Mouse (Mus musculus) MEL (cell line): ENCODE results near the gene Mrpl38. TPM values are rescaled to one million over a fixed set of nuclear protein-coding genes. Genes with fewer than 3 reads are reported as not detected.

ENCODE experiments used
- DNase-seq: peaks from one replicate; pipeline ENCODE4 v3.0.0; 2011; ENCODE audit warnings: low read depth, low spot score
- H3K27ac ChIP-seq: 2 replicates; pipeline ENCODE4 v1.5.1; 2012; ENCODE audit warnings: low read depth, mild to moderate bottlenecking, control low read depth, low read length, moderate library complexity; ENCODE audit not compliant: control insufficient read depth
- H3K27me3 ChIP-seq, 2 experiments: fragments of 150-350 bp in 1 of 2; sonication (generic) in 1 of 2; 2 replicates each; pipeline ENCODE4 v1.6.1; 2012; ENCODE audit warnings: low read length in 2 of 2, mild to moderate bottlenecking in 2 of 2, improper control_type of control experiment in 1 of 2, moderate library complexity in 1 of 2; ENCODE audit not compliant: insufficient read depth in 2 of 2, control insufficient read depth in 1 of 2
- H3K36me3 ChIP-seq, 2 experiments: 2 replicates each; pipeline ENCODE4 v1.6.1; 2012 to 2014; ENCODE audit warnings: low read length in 2 of 2, improper control_type of control experiment in 1 of 2, inconsistent platforms in 1 of 2, mild to moderate bottlenecking in 1 of 2; ENCODE audit not compliant: insufficient read depth in 2 of 2, control insufficient read depth in 1 of 2
- H3K4me1 ChIP-seq, 2 experiments: fragments of 150-350 bp in 1 of 2; sonication (generic) in 1 of 2; 2 replicates each; pipeline ENCODE4 v1.6.1; 2012; ENCODE audit warnings: low read length in 2 of 2, improper control_type of control experiment in 1 of 2, mild to moderate bottlenecking in 1 of 2; ENCODE audit not compliant: insufficient read depth in 2 of 2, control insufficient read depth in 1 of 2
- H3K4me3 ChIP-seq, 2 experiments: fragments of 150-350 bp in 1 of 2; sonication (generic) in 1 of 2; 2 replicates each; pipeline ENCODE4 v1.5.1; 2012; ENCODE audit warnings: low read depth in 2 of 2, low read length in 2 of 2, mild to moderate bottlenecking in 2 of 2, moderate library complexity in 2 of 2, control low read depth in 1 of 2, improper control_type of control experiment in 1 of 2; ENCODE audit not compliant: control insufficient read depth in 1 of 2, insufficient read depth in 1 of 2
- H3K79me2 ChIP-seq: 2 replicates; pipeline ENCODE4 v1.6.1; 2012; ENCODE audit warnings: mild to moderate bottlenecking, low read length, moderate library complexity; ENCODE audit not compliant: control insufficient read depth, poor library complexity, insufficient read depth
- H3K9ac ChIP-seq: 2 replicates; pipeline ENCODE4 v1.6.1; 2012; ENCODE audit warnings: low read depth, mild to moderate bottlenecking, control low read depth, low read length, moderate library complexity; ENCODE audit not compliant: control insufficient read depth, poor library complexity, severe bottlenecking
- H3K9me3 ChIP-seq: fragments of 150-350 bp; sonication (generic); replicated peaks from 2 replicates; pipeline ENCODE4 v1.6.1; 2012; ENCODE audit warnings: mild to moderate bottlenecking, low read length, improper control_type of control experiment, moderate library complexity; ENCODE audit not compliant: insufficient read depth
- BHLHE40 ChIP-seq: IDR thresholded peaks from 2 replicates; pipeline ENCODE4 v1.6.1; 2012; ENCODE audit warnings: low read depth, mild to moderate bottlenecking, inconsistent platforms, low read length, improper control_type of control experiment, borderline replicate concordance
- CHD1 ChIP-seq: IDR thresholded peaks from 2 replicates; pipeline ENCODE4 v1.6.1; 2012; ENCODE audit warnings: low read depth, mild to moderate bottlenecking, inconsistent platforms, low read length, improper control_type of control experiment
- ETS1 ChIP-seq: IDR thresholded peaks from 2 replicates; pipeline ENCODE4 v1.6.1; 2012; ENCODE audit warnings: low read depth, mild to moderate bottlenecking, inconsistent platforms, low read length, improper control_type of control experiment, moderate library complexity
- GABPA ChIP-seq: IDR thresholded peaks from 2 replicates; pipeline ENCODE4 v1.6.1; 2012; ENCODE audit warnings: low read depth, mild to moderate bottlenecking, inconsistent platforms, low read length, improper control_type of control experiment, moderate library complexity
- GATA1 ChIP-seq: IDR thresholded peaks from 2 replicates; pipeline ENCODE4 v1.6.1; 2011; ENCODE audit warnings: low read depth, low read length, improper control_type of control experiment
- MAFK ChIP-seq: IDR thresholded peaks from 2 replicates; pipeline ENCODE4 v1.6.1; 2011; ENCODE audit warnings: low read depth, mild to moderate bottlenecking, low read length, improper control_type of control experiment, borderline replicate concordance
- MAZ ChIP-seq: IDR thresholded peaks from 2 replicates; pipeline ENCODE4 v1.6.1; 2012; ENCODE audit warnings: low read depth, mild to moderate bottlenecking, inconsistent platforms, low read length, improper control_type of control experiment
- NRF1 ChIP-seq: IDR thresholded peaks from 2 replicates; pipeline ENCODE4 v1.6.1; 2014; ENCODE audit warnings: low read depth, mild to moderate bottlenecking, inconsistent platforms, low read length, improper control_type of control experiment, moderate library complexity; ENCODE audit not compliant: poor library complexity, insufficient read depth, severe bottlenecking
- POLR2A ChIP-seq, 2 experiments: IDR thresholded peaks; 2 replicates each; pipeline ENCODE4 v1.6.1; 2011 to 2012; ENCODE audit warnings: low read length in 2 of 2, mild to moderate bottlenecking in 2 of 2, control low read depth in 1 of 2, improper control_type of control experiment in 1 of 2, low read depth in 1 of 2, moderate library complexity in 1 of 2; ENCODE audit not compliant: control insufficient read depth in 1 of 2, insufficient read depth in 1 of 2, poor library complexity in 1 of 2
- POLR2AphosphoS2 ChIP-seq: IDR thresholded peaks from 2 replicates; pipeline ENCODE4 v1.6.1; 2011; ENCODE audit warnings: low read length, improper control_type of control experiment
- RCOR1 ChIP-seq: IDR thresholded peaks from 2 replicates; pipeline ENCODE4 v1.6.1; 2012; ENCODE audit warnings: low read depth, mild to moderate bottlenecking, inconsistent platforms, low read length, improper control_type of control experiment
- SIN3A ChIP-seq: IDR thresholded peaks from 2 replicates; pipeline ENCODE4 v1.6.1; 2012; ENCODE audit warnings: low read length, improper control_type of control experiment, inconsistent platforms
- SMC3 ChIP-seq: IDR thresholded peaks from 2 replicates; pipeline ENCODE4 v1.6.1; 2011; ENCODE audit warnings: low read depth, low read length, improper control_type of control experiment
- TBP ChIP-seq: IDR thresholded peaks from 2 replicates; pipeline ENCODE4 v1.8.0; 2011; ENCODE audit warnings: low read depth, low read length, improper control_type of control experiment
- TCF12 ChIP-seq: IDR thresholded peaks from 2 replicates; pipeline ENCODE4 v1.6.1; 2014; ENCODE audit warnings: low read depth, mild to moderate bottlenecking, inconsistent platforms, low read length, improper control_type of control experiment, moderate library complexity
- USF2 ChIP-seq, 2 experiments: IDR thresholded peaks; 2 replicates each; pipeline ENCODE4 v1.6.1; 2011 to 2012; ENCODE audit warnings: improper control_type of control experiment in 2 of 2, low read length in 2 of 2, borderline replicate concordance in 1 of 2, inconsistent platforms in 1 of 2, low read depth in 1 of 2, mild to moderate bottlenecking in 1 of 2; ENCODE audit not compliant: insufficient read depth in 1 of 2
- ZKSCAN1 ChIP-seq: IDR thresholded peaks from 2 replicates; pipeline ENCODE4 v1.6.1; 2012; ENCODE audit warnings: low read depth, mild to moderate bottlenecking, inconsistent platforms, low read length, improper control_type of control experiment, moderate library complexity
- polyA plus RNA-seq, 2 experiments: library from polyadenylated mRNA; stranded (reverse) in 1 of 2; unstranded in 1 of 2; fragments of >175 nt in 1 of 2; fragments of >200 nt in 1 of 2; gene quantifications; 2 replicates each; pipeline versions ENCODE4 v1.2.1 to v1.2.4; 2012; ENCODE audit warnings: low replicate concordance in 2 of 2, low read depth in 1 of 2; ENCODE audit not compliant: insufficient read length in 2 of 2, insufficient read depth in 1 of 2, missing spikeins in 1 of 2
- total RNA-seq: library from RNA; depleted of rRNA; stranded (reverse); fragments of 300-350 nt; gene quantifications from 2 replicates; pipeline ENCODE4 v1.2.3, GENCODE M21; 2012

The Mrpl38 gene
- total and polyA plus RNA-seq, 3 experiments = 105 to 157 TPM; not detected in 1

DNA sequence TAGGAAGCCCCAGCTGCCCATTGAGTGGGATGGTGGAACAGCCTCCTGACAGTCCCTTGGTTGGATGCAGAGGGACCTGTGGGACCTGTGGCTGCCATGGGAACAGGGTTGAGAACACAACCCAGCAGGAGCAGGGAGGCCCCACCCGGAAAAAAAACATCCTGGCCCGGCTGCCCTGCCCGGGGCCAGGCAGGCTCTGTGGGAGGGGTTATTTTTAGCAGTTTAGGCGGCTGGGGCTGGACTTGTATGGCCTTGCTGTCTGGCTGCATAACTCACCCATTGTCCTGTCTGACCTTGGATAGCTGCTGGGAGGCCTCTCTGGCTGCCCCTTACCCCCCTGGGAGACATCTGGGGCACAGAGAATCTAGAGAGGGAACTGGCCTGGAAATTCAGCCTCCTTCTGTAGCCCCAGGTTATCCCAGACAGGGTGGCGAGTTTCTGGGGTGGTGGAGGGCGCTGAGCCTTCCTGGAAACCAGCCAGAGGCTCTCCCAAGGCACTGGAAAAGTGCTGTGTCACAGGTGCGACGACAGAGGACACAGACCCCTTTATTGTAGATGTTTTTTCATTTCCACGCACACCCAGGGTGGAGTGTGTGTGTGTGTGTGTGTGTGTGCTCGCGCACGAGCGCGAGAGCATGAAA is 34.5 kb downstream of the Mrpl38 start:
- no peak overlapping the region for H3K4me3 ChIP-seq
- no peaks in the 10 kb centered on the region for H3K27me3 ChIP-seq
- H3K9ac ChIP-seq = no peak overlapping the region; the same call in 1 of the 2 replicates
- DNase-seq = no peak
- TF ChIP-seq GABPA (peak; percentile 37; the same call in 1 of the 2 replicates), SIN3A (0 out of 2 replicates have a peak, but pooled peaks have one; percentile 25), GATA1 (no peak), MAFK (no peak), MAZ (no peak)
- peaks cover 0 to 21% of the 10 kb centered on the region in 2 experiments; a peak in 2 of 4 replicates for H3K36me3 ChIP-seq
- H3K4me1 ChIP-seq = peaks cover 11 to 26% of the 10 kb centered on the region in 2 experiments
- no peaks in the 10 kb centered on the region for H3K9me3 ChIP-seq
- no peak overlapping the region for H3K27ac ChIP-seq
- H3K79me2 ChIP-seq = no peaks in the 10 kb centered on the region

DNA sequence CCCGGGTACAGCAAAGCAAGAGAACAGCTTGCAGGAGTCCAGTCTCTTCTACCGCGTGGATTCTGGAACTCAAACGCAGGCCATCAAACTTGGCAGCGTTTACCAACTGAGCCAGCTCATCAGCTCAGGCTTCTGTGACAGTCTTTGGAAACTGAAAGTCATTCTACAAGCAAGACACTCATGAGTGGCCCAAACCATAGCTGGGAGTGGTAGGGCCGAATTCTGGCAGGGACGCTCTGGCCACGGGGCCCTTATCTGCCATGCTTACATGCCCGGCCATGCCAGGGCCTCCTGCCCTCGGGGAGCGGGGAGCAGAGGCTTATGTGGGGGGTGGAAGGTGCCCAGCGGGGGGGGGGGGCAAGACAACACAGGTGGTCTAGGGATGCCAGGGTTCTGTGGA is 35.1 kb downstream of the Mrpl38 start:
- TF ChIP-seq ZKSCAN1 (no peak), ETS1 (no peak), SMC3 (no peak), NRF1 (no peak), USF2 (IDR thresholded peaks at IDR 0.05; ENCODE audit: borderline replicate concordance in 1 of 2, insufficient read depth in 1 of 2, low read depth in 1 of 2, low read length in 2 of 2) (no peak), CHD1 (no peak), BHLHE40 (no peak), RCOR1 (no peak), MAZ (no peak), POLR2AphosphoS2 (no peak), POLR2A (IDR thresholded peaks at IDR 0.05; ENCODE audit: control insufficient read depth in 1 of 2, insufficient read depth in 1 of 2, low read depth in 1 of 2, low read length in 2 of 2, poor library complexity in 1 of 2) (no peak), GABPA (no peak), TBP (no peak), TCF12 (no peak), MAFK (no peak)
- H3K27me3 ChIP-seq = no peaks in the 10 kb centered on the region
- no peak for DNase-seq
- no peak overlapping the region for H3K9ac ChIP-seq
- H3K79me2 ChIP-seq = no peaks in the 10 kb centered on the region
- peaks cover 0 to 24% of the 10 kb centered on the region in 2 experiments; a peak in 2 of 4 replicates for H3K36me3 ChIP-seq
- H3K4me1 ChIP-seq = peaks cover 11 to 29% of the 10 kb centered on the region in 2 experiments
- H3K9me3 ChIP-seq = no peaks in the 10 kb centered on the region
- H3K4me3 ChIP-seq = no peak overlapping the region
- no peak overlapping the region for H3K27ac ChIP-seq
